Comparison of ENCODE assay signal across 19 mouse cellular contexts in genomic region chr13:59888038-59889016, GRCm38 (mm10).
A peak's percentile ranks its signal among the peaks of the same experiment; 100 is the strongest.
DNase-seq lines count a peak whose midpoint lies in the region; ATAC-seq and TF ChIP-seq lines count a peak whose summit lies in the region.
"Had no signal": no experiment of that assay in that cellular context is flagged by ENCODE, and none has a peak within 500 bp of the region (broad histone marks: within the 10 kb centered on the region; RNA-seq: fewer than 3 reads in every experiment).

No protein-coding gene starts in this region.

- no peak for TF ChIP-seq POLR2A in olfactory bulb, adult 2 months (IDR thresholded peaks at IDR 0.05; ENCODE audit: insufficient read depth, low read depth, low read length)

- DNase-seq in adrenal gland, adult (ENCODE audit: inconsistent age in 2 of 2, low spot score in 1 of 2): peak; percentile 75 to 91
- no peak for DNase-seq in adrenal gland, postnatal 4 days (ENCODE audit: low spot score in 2 of 2)
- DNase-seq in liver, embryonic 13.5 days: no peak
- DNase-seq in liver: no peak
- DNase-seq in frontal cortex, postnatal 25 days (ENCODE audit: low spot score in 2 of 2): no peak
- DNase-seq in kidney, adult 18-20 months: no peak
- DNase-seq: cerebellum, adult 9-10 months; heart, postnatal 14 days; kidney, adult 2 months; retina, postnatal 1 day had no signal

- no peaks in the 10 kb centered on the region for H3K36me3 ChIP-seq in liver, embryonic 13.5 days
- no peaks in the 10 kb centered on the region for H3K36me3 ChIP-seq in embryonic facial prominence, embryonic 12.5 days
- H3K36me3 ChIP-seq: midbrain, embryonic 10.5 days; stomach, embryonic 15.5 days had no signal

- no peaks in the 10 kb centered on the region for H3K9me3 ChIP-seq in liver, embryonic 13.5 days (replicated peaks)
- peaks cover 17% of the 10 kb centered on the region; the same call in 1 of the 2 replicates for H3K9me3 ChIP-seq in embryonic facial prominence, embryonic 12.5 days
- H3K9me3 ChIP-seq: stomach, embryonic 15.5 days had no signal

- no peak overlapping the region for H3K4me2 ChIP-seq in liver, embryonic 13.5 days
- no peak overlapping the region for H3K4me2 ChIP-seq in embryonic facial prominence, embryonic 12.5 days (replicated peaks)
- H3K4me2 ChIP-seq: stomach, embryonic 15.5 days had no signal

- H3K4me1 ChIP-seq in liver, embryonic 13.5 days (replicated peaks): peaks cover 55% of the 10 kb centered on the region
- peaks cover 27% of the 10 kb centered on the region; the same call in 1 of the 2 replicates for H3K4me1 ChIP-seq in embryonic facial prominence, embryonic 12.5 days
- peaks cover 5% of the 10 kb centered on the region for H3K4me1 ChIP-seq in olfactory bulb, adult 2 months (ENCODE audit: control insufficient read depth, insufficient read depth, low read length)
- H3K4me1 ChIP-seq: stomach, embryonic 15.5 days had no signal

- no peak for ATAC-seq in liver, embryonic 13.5 days (ENCODE audit: low read depth)
- no peak for ATAC-seq in embryonic facial prominence, embryonic 12.5 days (ENCODE audit: insufficient number of reproducible peaks, insufficient read depth, low FRiP score, low TSS enrichment)
- ATAC-seq: activated CD4-positive, CD25-positive, alpha-beta regulatory T cell, adult 4 months; forebrain, embryonic 14.5 days; hindbrain, embryonic 16.5 days; lung, postnatal 0 days had no signal

- no peak overlapping the region for H3K9ac ChIP-seq in liver, embryonic 13.5 days
- no peak overlapping the region for H3K9ac ChIP-seq in embryonic facial prominence, embryonic 12.5 days
- H3K9ac ChIP-seq: stomach, embryonic 15.5 days had no signal

- H3K27ac ChIP-seq in liver, embryonic 13.5 days: peak overlapping the region; percentile 37
- H3K27ac ChIP-seq in embryonic facial prominence, embryonic 12.5 days: peak overlapping the region; percentile 51; the same call in 1 of the 2 replicates
- 0 out of 2 replicates have a peak overlapping the region, but pooled peaks have one; percentile 2 for H3K27ac ChIP-seq in olfactory bulb, adult 2 months (ENCODE audit: insufficient read depth, low read depth, low read length)
- H3K27ac ChIP-seq: midbrain, embryonic 10.5 days; stomach, embryonic 15.5 days had no signal

- no peaks in the 10 kb centered on the region for H3K27me3 ChIP-seq in liver, embryonic 13.5 days
- H3K27me3 ChIP-seq in embryonic facial prominence, embryonic 12.5 days: no peaks in the 10 kb centered on the region
- H3K27me3 ChIP-seq: CH12.LX; stomach, embryonic 15.5 days had no signal

- no peak overlapping the region for H3K4me3 ChIP-seq in liver, embryonic 13.5 days (replicated peaks)
- no peak overlapping the region for H3K4me3 ChIP-seq in embryonic facial prominence, embryonic 12.5 days
- H3K4me3 ChIP-seq in olfactory bulb, adult 2 months (ENCODE audit: insufficient read depth, low read depth, low read length): no peak overlapping the region
- H3K4me3 ChIP-seq: midbrain, embryonic 10.5 days; stomach, embryonic 15.5 days had no signal

- TF ChIP-seq CTCF in olfactory bulb, adult 2 months (IDR thresholded peaks at IDR 0.05; ENCODE audit: insufficient read depth, low read depth, low read length): no peak

Comparison
In these comparisons a context has a peak if more than half of its experiments do, and no peak if none do; other contexts are left out.
1. DNase-seq: peak in adrenal gland, adult (2 of 2); none in adrenal gland, postnatal 4 days (0 of 2), liver, embryonic 13.5 days (single experiment), liver (single experiment), frontal cortex, postnatal 25 days (0 of 2) and kidney, adult 18-20 months (single experiment).
2. Peak in every context shown above with its lines, with median percentiles within 50 percentile points of each other: H3K27ac ChIP-seq.